Mouse (Mus musculus) heart, adult 2 months (tissue): ENCODE data around the gene Gfod1.

Experiments used
- CTCF ChIP-seq: fragments of 200-600 bp; IDR thresholded peaks from 2 replicates; pipeline ENCODE4 v1.8.1; 2022; ENCODE audit warnings: antibody characterized with exemption, mild to moderate bottlenecking, moderate library complexity
- EP300 ChIP-seq: fragments of 200-500 bp; IDR thresholded peaks from 2 replicates; pipeline ENCODE4 v1.6.1; 2011; ENCODE audit warnings: low read depth, low read length, control low read depth; ENCODE audit not compliant: insufficient read depth
- POLR2A ChIP-seq: fragments of 200-500 bp; IDR thresholded peaks from 2 replicates; pipeline ENCODE4 v1.6.1; 2011; ENCODE audit warnings: mild to moderate bottlenecking, low read depth, low read length, control low read depth; ENCODE audit not compliant: insufficient read depth

DNA sequence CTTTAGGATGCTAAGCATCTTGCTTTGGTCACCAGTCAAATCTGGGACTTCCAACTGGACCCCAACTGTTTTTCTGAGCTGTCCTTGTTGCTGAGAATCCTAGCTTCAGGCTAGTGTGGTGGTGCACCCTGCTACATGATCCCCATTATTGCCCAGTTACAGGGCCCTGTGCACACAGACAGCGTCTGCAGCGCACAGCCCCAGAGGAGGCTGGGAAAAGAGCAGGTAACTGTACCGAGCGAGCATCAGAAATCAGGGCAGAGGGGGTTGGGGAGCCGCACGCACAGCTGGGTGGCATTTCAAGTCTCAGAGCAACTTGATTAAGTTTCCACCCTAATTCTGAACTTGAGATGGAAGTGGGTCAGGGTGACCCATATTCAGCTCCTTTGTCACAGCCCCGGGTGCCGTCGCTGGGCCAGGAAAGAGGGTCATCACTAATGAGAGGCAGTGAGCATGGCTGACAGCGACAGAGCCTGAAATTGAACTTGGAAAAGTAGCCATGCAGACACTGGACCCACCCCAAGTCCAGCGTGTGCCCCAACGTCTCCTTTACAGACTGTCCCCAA is 97.8 kb downstream of the Gfod1 start:
- TF ChIP-seq POLR2A = no peak
- TF ChIP-seq CTCF = no peak
- TF ChIP-seq EP300 = no peak
